Mouse (Mus musculus) thymus, adult 2 months (tissue): ENCODE measurements around the gene Ripor3. TPM values are rescaled to one million over a fixed set of nuclear protein-coding genes. Genes with fewer than 3 reads are reported as not detected.

ENCODE experiments used
- DNase-seq: peaks from one replicate; pipeline ENCODE4 v3.0.0; 2021
- H3K27ac ChIP-seq: fragments of 200-500 bp; 2 replicates; pipeline ENCODE4 v1.5.1; 2012; ENCODE audit warnings: low read length, control low read depth; ENCODE audit not compliant: control insufficient read depth, insufficient read depth
- H3K27me3 ChIP-seq: fragments of 200-500 bp; 2 replicates; pipeline ENCODE4 v1.6.1; 2012; ENCODE audit warnings: mild to moderate bottlenecking, low read length, moderate library complexity, mixed read lengths; ENCODE audit not compliant: control insufficient read depth, insufficient read depth
- H3K36me3 ChIP-seq: fragments of 200-500 bp; 2 replicates; pipeline ENCODE4 v1.6.1; 2012; ENCODE audit warnings: mild to moderate bottlenecking, low read length, moderate library complexity; ENCODE audit not compliant: control insufficient read depth, insufficient read depth
- H3K4me1 ChIP-seq: fragments of 200-500 bp; replicated peaks from 2 replicates; pipeline ENCODE4 v1.6.1; 2012; ENCODE audit warnings: low read length; ENCODE audit not compliant: control insufficient read depth, insufficient read depth
- H3K4me3 ChIP-seq: fragments of 200-500 bp; 2 replicates; pipeline ENCODE4 v1.5.1; 2012; ENCODE audit warnings: mild to moderate bottlenecking, low read length, control low read depth, moderate library complexity; ENCODE audit not compliant: control insufficient read depth, insufficient read depth
- CTCF ChIP-seq: fragments of 200-500 bp; IDR thresholded peaks from 2 replicates; pipeline ENCODE4 v1.5.1; 2012; ENCODE audit warnings: mild to moderate bottlenecking, control low read depth, low read length, moderate library complexity, borderline replicate concordance; ENCODE audit not compliant: control insufficient read depth, poor library complexity, insufficient read depth; ENCODE audit errors: extremely low read depth
- POLR2A ChIP-seq: fragments of 200-500 bp; IDR thresholded peaks from 2 replicates; pipeline ENCODE4 v1.6.1; 2012; ENCODE audit warnings: mild to moderate bottlenecking, low read length, control low read depth, moderate library complexity; ENCODE audit not compliant: control insufficient read depth, poor library complexity, insufficient read depth; ENCODE audit errors: extremely low read depth
- WGBS: fragments of 180-500 bp; shearing (Covaris S2); methylation state at CpG from one replicate; pipeline ENCODE4 v1.1.7; 2018; 5-methylcytosine and 5-hydroxymethylcytosine counted together
- polyA plus RNA-seq: library from polyadenylated mRNA; depleted of rRNA; stranded (reverse); fragments of >200 nt; gene quantifications from 2 replicates; pipeline ENCODE4 v1.2.3, GENCODE M21; 2012

Gene Ripor3
- polyA plus RNA-seq, 1 experiment = 1.5 TPM

GRCm38 (mm10) chr2:168054142-168054541 is 43.7 kb upstream of the Ripor3 start:
- Histone ChIP-seq H3K27ac (no peak overlapping the region), H3K4me3 (no peak overlapping the region), H3K27me3 (peaks cover 14% of the 10 kb centered on the region; the same call in 1 of the 2 replicates), H3K36me3 (no peaks in the 10 kb centered on the region), H3K4me1 (no peaks in the 10 kb centered on the region)
- DNase-seq = no peak
- no peak for TF ChIP-seq POLR2A
- TF ChIP-seq CTCF = no peak
- 96% methylated on average over 11 of the region's 11 CpGs for WGBS

- Histone ChIP-seq H3K27ac (no peak overlapping the region), H3K4me1 (no peaks in the 10 kb centered on the region), H3K36me3 (no peaks in the 10 kb centered on the region), H3K4me3 (no peak overlapping the region), H3K27me3 (peaks cover 17% of the 10 kb centered on the region; the same call in 1 of the 2 replicates)
- DNase-seq = peak; percentile 22
- WGBS = 33% methylated on average over 2 of the region's 2 CpGs
- no peak for TF ChIP-seq POLR2A
- peak; percentile 54; the same call in 1 of the 2 replicates for TF ChIP-seq CTCF
Measured at GRCm38 (mm10) chr2:168052689-168053088, 42.3 kb upstream of the Ripor3 start.

GRCm38 (mm10) chr2:168052156-168052555 is 41.7 kb upstream of the Ripor3 start:
- H3K4me1 ChIP-seq = no peaks in the 10 kb centered on the region
- peaks cover 17% of the 10 kb centered on the region; the same call in 1 of the 2 replicates for H3K27me3 ChIP-seq
- no peaks in the 10 kb centered on the region for H3K36me3 ChIP-seq
- DNase-seq = no peak
- TF ChIP-seq CTCF = no peak
- TF ChIP-seq POLR2A = no peak
- WGBS = 94% methylated on average over 1 of the region's 1 CpGs
- H3K27ac ChIP-seq = no peak overlapping the region
- H3K4me3 ChIP-seq = no peak overlapping the region

- Histone ChIP-seq H3K4me1 (no peaks in the 10 kb centered on the region), H3K4me3 (no peak overlapping the region), H3K27ac (no peak overlapping the region), H3K27me3 (peaks cover 17% of the 10 kb centered on the region; the same call in 1 of the 2 replicates), H3K36me3 (no peaks in the 10 kb centered on the region)
- TF ChIP-seq POLR2A (no peak), CTCF (no peak)
- no peak for DNase-seq
- 4% methylated on average over 56 of the region's 56 CpGs for WGBS
Measured at GRCm38 (mm10) chr2:168050000-168050942, 39.9 kb upstream of the Ripor3 start.

- Histone ChIP-seq H3K27me3 (peaks cover 17% of the 10 kb centered on the region; the same call in 1 of the 2 replicates), H3K27ac (no peak overlapping the region), H3K4me1 (no peaks in the 10 kb centered on the region), H3K4me3 (no peak overlapping the region), H3K36me3 (no peaks in the 10 kb centered on the region)
- TF ChIP-seq POLR2A (no peak), CTCF (no peak)
- 25% methylated on average over 16 of the region's 16 CpGs for WGBS
- DNase-seq = no peak
Measured at GRCm38 (mm10) chr2:168049002-168049635, 38.7 kb upstream of the Ripor3 start.

- Histone ChIP-seq H3K27me3 (peaks cover 15% of the 10 kb centered on the region; the same call in 1 of the 2 replicates), H3K4me3 (no peak overlapping the region), H3K27ac (no peak overlapping the region), H3K36me3 (no peaks in the 10 kb centered on the region), H3K4me1 (no peaks in the 10 kb centered on the region)
- 91% methylated on average over 4 of the region's 4 CpGs for WGBS
- no peak for TF ChIP-seq CTCF
- no peak for TF ChIP-seq POLR2A
- DNase-seq = no peak
Measured at GRCm38 (mm10) chr2:168046467-168046866, 36.0 kb upstream of the Ripor3 start.
